Mouse (Mus musculus) spleen, adult 2 months (tissue): Measurements from ENCODE around the gene Cars. TPM values are rescaled to one million over a fixed set of nuclear protein-coding genes. Genes with fewer than 3 reads are reported as not detected.
A peak's percentile ranks its signal among the peaks of the same experiment; 100 is the strongest.
"Not testable (repeated sequence)": the region's sequence is repeated elsewhere in the genome, so short reads cannot be mapped to it uniquely, and the experiment has no call there.

ENCODE experiments used
- DNase-seq, 2 experiments: peaks; one replicate each; pipeline versions ENCODE4 v3.0.0 to v3.0.0-alpha.2; 2012 to 2021; ENCODE audit warnings: low spot score in 2 of 2, low read depth in 1 of 2
- H3K27ac ChIP-seq: fragments of 200-500 bp; 2 replicates; pipeline ENCODE4 v1.5.1; 2012; ENCODE audit warnings: low read length, inconsistent platforms; ENCODE audit not compliant: insufficient read depth
- H3K27me3 ChIP-seq: fragments of 200-500 bp; 2 replicates; pipeline ENCODE4 v1.6.1; 2012; ENCODE audit warnings: mild to moderate bottlenecking, moderate library complexity, low read length, inconsistent platforms; ENCODE audit not compliant: control insufficient read depth, insufficient read depth
- H3K36me3 ChIP-seq: fragments of 200-500 bp; 2 replicates; pipeline ENCODE4 v1.6.1; 2012; ENCODE audit warnings: mild to moderate bottlenecking, low read length, inconsistent platforms; ENCODE audit not compliant: control insufficient read depth, insufficient read depth
- H3K4me1 ChIP-seq: fragments of 200-500 bp; 2 replicates; pipeline ENCODE4 v1.6.1; 2011; ENCODE audit warnings: inconsistent platforms; ENCODE audit not compliant: control insufficient read depth, insufficient read depth, insufficient read length
- H3K4me3 ChIP-seq: fragments of 200-500 bp; 2 replicates; pipeline ENCODE4 v1.5.1; 2011; ENCODE audit warnings: mild to moderate bottlenecking, inconsistent platforms; ENCODE audit not compliant: insufficient read depth, insufficient read length; ENCODE audit errors: extremely low read depth
- CTCF ChIP-seq: fragments of 200-500 bp; IDR thresholded peaks from 2 replicates; pipeline ENCODE4 v1.5.1; 2011; ENCODE audit warnings: mild to moderate bottlenecking, inconsistent platforms; ENCODE audit not compliant: insufficient read depth, insufficient read length, insufficient replicate concordance; ENCODE audit errors: extremely low read depth
- POLR2A ChIP-seq: fragments of 200-500 bp; IDR thresholded peaks from 2 replicates; pipeline ENCODE4 v1.6.1; 2011; ENCODE audit warnings: low read depth, low read length, inconsistent platforms
- WGBS: fragments of 180-500 bp; shearing (Covaris S2); methylation state at CpG from one replicate; pipeline ENCODE4 v1.1.7; 2018; 5-methylcytosine and 5-hydroxymethylcytosine counted together
- polyA plus RNA-seq: library from polyadenylated mRNA; depleted of rRNA; stranded (reverse); fragments of >200 nt; gene quantifications from 2 replicates; pipeline ENCODE4 v1.2.3, GENCODE M21; 2012

Gene Cars
- polyA plus RNA-seq, 1 experiment, result 12.2 TPM

- H3K36me3 ChIP-seq, result 0 out of 2 replicates have a peak, but pooled peaks cover 1% of the 10 kb centered on the region
- H3K27me3 ChIP-seq, result no peaks in the 10 kb centered on the region
- no peak for TF ChIP-seq CTCF
- no peak for TF ChIP-seq POLR2A
- 25% methylated on average over 2 of the region's 2 CpGs for WGBS
- no peak overlapping the region for H3K27ac ChIP-seq
- no peak for DNase-seq
- peaks cover 15% of the 10 kb centered on the region for H3K4me1 ChIP-seq
- no peak overlapping the region for H3K4me3 ChIP-seq
Measured at GRCm38 (mm10) chr7:143546554-143546953, 53.3 kb downstream of the Cars start.

DNA sequence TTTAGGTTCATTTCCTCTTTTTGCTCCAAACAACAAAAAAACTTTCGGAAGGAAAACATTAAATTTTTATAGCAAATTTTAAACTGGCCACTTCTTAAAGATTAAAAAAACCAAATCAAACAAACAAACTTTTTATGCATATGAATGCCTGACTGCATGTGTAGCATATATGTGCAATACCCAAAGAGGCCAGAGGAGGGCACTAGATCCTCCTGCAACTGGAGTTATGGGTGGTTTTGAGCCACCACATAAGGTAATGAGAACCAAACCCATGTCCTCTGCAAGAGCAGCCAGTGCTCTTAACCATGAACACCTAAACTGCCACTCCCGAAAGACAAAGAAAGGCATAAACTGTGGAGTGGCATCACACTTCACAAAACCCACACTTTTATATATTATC lies 55.5 kb downstream of the Cars start:
- DNase-seq, result peak; percentile 26 to 34
- Histone ChIP-seq H3K36me3 (peaks cover 7% of the 10 kb centered on the region), H3K27me3 (no peaks in the 10 kb centered on the region), H3K27ac (no peak overlapping the region), H3K4me1 (peaks cover 15% of the 10 kb centered on the region), H3K4me3 (no peak overlapping the region)
- no peak for TF ChIP-seq POLR2A
- TF ChIP-seq CTCF, result peak; percentile 17; the same call in 1 of the 2 replicates
- WGBS, result 82% methylated on average over 2 of the region's 2 CpGs

- Histone ChIP-seq H3K4me1 (peaks cover 6% of the 10 kb centered on the region), H3K27me3 (no peaks in the 10 kb centered on the region), H3K4me3 (no peak overlapping the region), H3K36me3 (peaks cover 39% of the 10 kb centered on the region), H3K27ac (no peak overlapping the region)
- no peak for DNase-seq
- TF ChIP-seq POLR2A, result no peak
- TF ChIP-seq CTCF, result no peak
- 92% methylated on average over 1 of the region's 1 CpGs for WGBS
Measured at GRCm38 (mm10) chr7:143538671-143539070, 61.2 kb downstream of the Cars start.

- not testable (repeated sequence) for H3K27me3 ChIP-seq, H3K4me3 ChIP-seq, DNase-seq, H3K27ac ChIP-seq, H3K4me1 ChIP-seq
- H3K36me3 ChIP-seq, result peaks cover 43% of the 10 kb centered on the region
- WGBS, result 82% methylated on average over 6 of the region's 6 CpGs
Measured at GRCm38 (mm10) chr7:143538229-143538628, 61.7 kb downstream of the Cars start.

GRCm38 (mm10) chr7:143536251-143536650 lies 63.6 kb downstream of the Cars start:
- DNase-seq, result no peak
- peaks cover 53% of the 10 kb centered on the region for H3K36me3 ChIP-seq
- 89% methylated on average over 3 of the region's 3 CpGs for WGBS

GRCm38 (mm10) chr7:143533284-143533683 lies 66.6 kb downstream of the Cars start:
- Histone ChIP-seq H3K4me3 (no peak overlapping the region), H3K4me1 (no peaks in the 10 kb centered on the region), H3K27me3 (no peaks in the 10 kb centered on the region), H3K27ac (no peak overlapping the region), H3K36me3 (peaks cover 64% of the 10 kb centered on the region)
- WGBS, result 76% methylated on average over 2 of the region's 2 CpGs
- DNase-seq, result no peak
- TF ChIP-seq CTCF (no peak), POLR2A (no peak)

More at GRCm38 (mm10) chr7:143536251-143536650, 63.6 kb downstream of the Cars start:
- no peak overlapping the region for H3K27ac ChIP-seq
- TF ChIP-seq POLR2A (no peak), CTCF (no peak)
- H3K4me3 ChIP-seq, result no peak overlapping the region
- no peaks in the 10 kb centered on the region for H3K4me1 ChIP-seq
- no peaks in the 10 kb centered on the region for H3K27me3 ChIP-seq

DNA sequence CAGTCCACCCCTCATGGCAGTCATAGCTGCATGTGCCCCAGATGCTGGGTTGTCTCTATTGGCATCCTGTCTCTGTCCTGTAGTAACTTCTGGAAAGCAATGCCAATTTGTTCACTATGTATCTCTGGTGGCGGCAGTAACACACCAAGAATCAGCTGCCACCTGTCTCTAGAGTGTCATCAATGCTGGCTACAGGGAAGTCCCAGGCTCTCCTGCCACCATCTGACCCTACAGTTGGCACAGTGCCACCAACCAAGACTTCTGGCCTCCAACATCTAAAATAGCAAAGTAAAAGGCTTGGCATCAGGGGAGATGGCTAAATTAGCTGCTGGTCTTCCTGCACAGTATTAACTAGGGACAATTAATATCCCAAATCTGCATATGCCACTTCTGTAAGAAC lies 67.5 kb downstream of the Cars start:
- H3K27ac ChIP-seq, result no peak overlapping the region
- H3K36me3 ChIP-seq, result peaks cover 63% of the 10 kb centered on the region
- no peak overlapping the region for H3K4me3 ChIP-seq
- H3K27me3 ChIP-seq, result no peaks in the 10 kb centered on the region
- no peak for DNase-seq
- WGBS, result 82% methylated on average over 1 of the region's 1 CpGs
- no peak for TF ChIP-seq POLR2A
- TF ChIP-seq CTCF, result no peak
- no peaks in the 10 kb centered on the region for H3K4me1 ChIP-seq
